Mouse (Mus musculus) urinary bladder, postnatal 14 days (tissue): Measurements from ENCODE around the gene Fam173b.

Source experiments
- DNase-seq: peaks from one replicate; pipeline ENCODE4 v3.0.0; 2021; ENCODE audit warnings: low spot score

Fam173b gene

GRCm38 (mm10) chr15:31636091-31636595 lies 34.5 kb downstream of the Fam173b start:
- no peak for DNase-seq

GRCm38 (mm10) chr15:31647225-31647624 lies 45.6 kb downstream of the Fam173b start:
- no peak for DNase-seq

DNA sequence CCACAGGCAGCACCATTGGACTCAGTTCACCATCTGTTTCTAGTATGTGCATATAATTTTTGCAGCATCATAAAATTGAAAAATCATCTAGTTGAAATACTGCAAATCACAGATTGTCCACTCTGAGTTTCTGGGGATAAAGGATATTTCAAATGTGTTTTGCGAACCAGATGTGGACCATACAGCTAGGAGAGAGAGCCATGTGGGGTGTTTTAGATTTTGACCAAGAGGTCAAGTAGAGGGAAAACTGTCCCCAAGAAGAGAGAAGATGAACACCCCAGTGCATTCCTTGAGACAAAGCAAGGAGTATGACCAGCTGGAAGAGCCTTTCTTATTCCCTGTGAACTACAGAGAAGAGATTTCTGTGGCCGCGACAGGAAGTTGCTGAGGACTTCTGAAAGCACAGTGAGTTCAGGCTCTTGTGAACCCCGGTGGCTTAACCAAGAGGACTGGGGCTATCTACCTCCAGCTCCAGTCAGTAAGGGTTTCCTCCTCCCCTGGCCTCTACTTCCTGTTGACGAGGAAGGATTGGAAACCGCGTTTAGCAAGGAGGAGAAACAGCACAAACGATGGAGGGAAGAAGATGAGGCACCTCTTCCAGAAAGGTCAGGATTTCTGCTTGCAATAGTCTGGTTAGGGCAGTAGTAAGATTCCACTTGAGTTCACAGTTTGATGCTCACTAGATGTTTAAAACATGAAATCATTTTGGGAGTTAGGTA lies 46.4 kb downstream of the Fam173b start:
- no peak for DNase-seq

DNA sequence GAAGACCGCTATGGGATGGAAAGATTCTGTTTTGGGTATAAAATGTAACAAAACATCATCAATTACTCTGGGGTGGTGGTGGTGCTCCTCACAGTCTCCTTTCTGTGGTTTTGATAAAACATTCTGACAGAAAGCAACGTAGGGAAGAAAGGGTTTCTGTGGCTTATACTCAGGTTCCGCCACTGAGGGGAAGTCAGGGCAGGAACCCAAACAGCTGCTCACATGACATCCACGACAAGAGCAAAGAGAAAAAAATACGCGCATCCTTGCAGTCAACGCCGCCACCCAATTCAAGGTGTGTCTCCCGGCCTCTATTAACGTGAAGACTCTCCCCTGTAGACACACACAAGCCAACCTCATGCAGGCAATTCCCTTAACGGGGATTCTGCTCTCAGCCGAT lies 48.0 kb downstream of the Fam173b start:
- DNase-seq, result no peak

- no peak for DNase-seq
Observed at GRCm38 (mm10) chr15:31650821-31651220, 49.2 kb downstream of the Fam173b start.

DNA sequence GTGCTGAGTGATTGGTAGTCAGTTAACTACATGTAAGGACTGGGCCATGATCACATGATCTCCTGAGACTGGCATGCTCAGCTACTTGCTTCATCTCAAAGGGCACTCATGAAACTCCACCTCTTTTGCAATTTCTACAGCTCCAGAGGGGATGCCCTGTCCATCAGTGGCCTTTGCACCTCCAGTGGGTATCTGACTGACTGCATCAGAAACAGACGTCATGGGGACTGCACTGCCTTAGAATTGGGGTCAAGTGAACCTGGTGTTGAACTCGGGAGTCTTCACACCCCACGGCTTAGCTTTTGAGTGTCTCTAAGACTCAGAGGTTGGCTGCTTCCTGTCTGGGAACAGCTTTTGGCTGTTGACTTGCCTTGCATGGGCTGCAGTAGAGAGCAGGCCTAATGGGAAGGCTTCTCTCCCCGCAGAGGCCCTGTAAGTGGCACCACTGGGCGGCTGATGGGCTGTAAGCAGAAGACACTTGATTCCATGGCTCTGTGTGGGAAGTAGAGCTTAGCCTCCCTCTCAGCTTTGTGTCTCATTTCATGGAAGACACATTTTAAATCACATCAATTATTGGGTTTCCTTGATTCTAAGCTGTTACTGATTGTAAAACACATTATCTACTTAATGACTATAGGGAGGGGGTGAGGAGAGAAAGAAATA lies 58.6 kb downstream of the Fam173b start:
- DNase-seq, result no peak

- DNase-seq, result no peak
Observed at GRCm38 (mm10) chr15:31660844-31661243, 59.2 kb downstream of the Fam173b start.

DNA sequence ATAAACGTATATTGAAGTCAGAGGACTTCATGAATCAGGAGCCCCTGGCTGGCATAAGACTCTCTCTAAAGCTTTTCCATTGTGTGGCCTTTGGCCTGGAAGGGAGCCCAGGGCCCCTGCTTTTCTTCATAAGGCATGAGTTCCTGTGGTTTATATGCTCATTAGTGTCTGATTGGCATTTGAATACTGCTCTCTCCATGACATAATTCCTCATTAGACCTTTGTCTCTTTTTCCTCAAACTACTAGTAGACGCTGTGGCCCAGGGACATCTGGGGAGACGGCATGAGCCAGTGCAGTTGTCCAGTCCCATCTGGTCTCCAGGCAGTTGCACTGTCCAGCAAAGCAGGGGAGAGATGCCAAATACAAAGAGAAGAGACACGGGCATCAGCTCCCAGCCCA lies 60.1 kb downstream of the Fam173b start:
- DNase-seq, result no peak

GRCm38 (mm10) chr15:31663074-31663473 lies 61.4 kb downstream of the Fam173b start:
- peak; percentile 13 for DNase-seq
